In genomic region chr13:52765508-52766181, GRCm38 (mm10) we compare ENCODE assay signal across 8 mouse cellular contexts.
DNase-seq lines count a peak whose midpoint lies in the region; ATAC-seq lines count a peak whose summit lies in the region.

No protein-coding gene starts in this region.

- no peak overlapping the region for H3K4me2 ChIP-seq in hindbrain, embryonic 12.5 days (replicated peaks)

- no peaks in the 10 kb centered on the region for H3K27me3 ChIP-seq in hindbrain, embryonic 10.5 days (ENCODE audit: insufficient read depth, poor library complexity, severe bottlenecking)
- H3K27me3 ChIP-seq in hindbrain, embryonic 12.5 days, result no peaks in the 10 kb centered on the region

- H3K27ac ChIP-seq in hindbrain, embryonic 10.5 days, result no peak overlapping the region
- H3K27ac ChIP-seq in hindbrain, embryonic 12.5 days, result no peak overlapping the region

- WGBS in hindbrain, embryonic 10.5 days, result 58% methylated on average over 13 of the region's 13 CpGs
- 40% methylated on average over 13 of the region's 13 CpGs for WGBS in hindbrain, embryonic 12.5 days

- DNase-seq in hindbrain, embryonic 10.5 days (ENCODE audit: low spot score), result peak; percentile 7
- peak; percentile 26 for DNase-seq in embryo, embryonic 11.5 days (ENCODE audit: low read depth, low spot score)
- peak; percentile 44 to 64 for DNase-seq in heart, adult 9 months (ENCODE audit: low spot score in 2 of 2)
- DNase-seq in layer of hippocampus, adult 18-20 months (ENCODE audit: low spot score in 2 of 2), result peak; percentile 22 to 54
- peak; percentile 74 for DNase-seq in lung, postnatal 14 days
- DNase-seq in skeletal muscle tissue, adult 2 months (ENCODE audit: low read depth, low spot score), result peak; percentile 89
- DNase-seq in ovary, postnatal 10 days (ENCODE audit: low spot score), result no peak

- no peaks in the 10 kb centered on the region for H3K36me3 ChIP-seq in hindbrain, embryonic 10.5 days
- no peaks in the 10 kb centered on the region for H3K36me3 ChIP-seq in hindbrain, embryonic 12.5 days

- H3K4me3 ChIP-seq in hindbrain, embryonic 10.5 days, result no peak overlapping the region
- H3K4me3 ChIP-seq in hindbrain, embryonic 12.5 days, result no peak overlapping the region

- no peak for ATAC-seq in hindbrain, embryonic 12.5 days (ENCODE audit: low FRiP score)

- H3K9me3 ChIP-seq in hindbrain, embryonic 10.5 days, result no peaks in the 10 kb centered on the region
- no peaks in the 10 kb centered on the region for H3K9me3 ChIP-seq in hindbrain, embryonic 12.5 days (replicated peaks)

- H3K4me1 ChIP-seq in hindbrain, embryonic 10.5 days (replicated peaks), result peaks cover 17% of the 10 kb centered on the region
- H3K4me1 ChIP-seq in hindbrain, embryonic 12.5 days, result peaks cover 13% of the 10 kb centered on the region

- no peak overlapping the region for H3K9ac ChIP-seq in hindbrain, embryonic 12.5 days
